Mouse (Mus musculus) heart, embryonic 15.5 days (tissue): Measurements from ENCODE around the gene Zzz3. TPM values are rescaled to one million over a fixed set of nuclear protein-coding genes. Genes with fewer than 3 reads are reported as not detected.

Experiments used
- ATAC-seq: fragments of 200-750 bp; cut with Nextera tagmentation; replicated peaks from 2 replicates; pipeline ENCODE4 v1.8.0; 2017; ENCODE audit warnings: low read depth, moderate TSS enrichment; ENCODE audit not compliant: insufficient number of reproducible peaks, insufficient read depth, low FRiP score
- H3K27ac ChIP-seq: fragments of 300-500 bp; sonication (generic); 2 replicates; pipeline ENCODE4 v1.5.1; 2015; ENCODE audit warnings: mild to moderate bottlenecking, inconsistent platforms
- H3K27me3 ChIP-seq: fragments of 300-500 bp; sonication (generic); 2 replicates; pipeline ENCODE4 v1.6.1; 2015; ENCODE audit warnings: inconsistent platforms
- H3K36me3 ChIP-seq: fragments of 300-500 bp; sonication (generic); 2 replicates; pipeline ENCODE4 v1.6.1; 2015; ENCODE audit warnings: mild to moderate bottlenecking, inconsistent platforms
- H3K4me1 ChIP-seq: fragments of 300-500 bp; sonication (generic); replicated peaks from 2 replicates; pipeline ENCODE4 v1.6.1; 2015; ENCODE audit warnings: inconsistent platforms
- H3K4me2 ChIP-seq: fragments of 300-500 bp; sonication (generic); 2 replicates; pipeline ENCODE4 v1.6.1; 2015; ENCODE audit warnings: inconsistent platforms, mild to moderate bottlenecking, moderate library complexity
- H3K4me3 ChIP-seq: fragments of 300-500 bp; sonication (generic); 2 replicates; pipeline ENCODE4 v1.5.1; 2015; ENCODE audit warnings: mild to moderate bottlenecking, inconsistent platforms
- H3K9ac ChIP-seq: fragments of 300-500 bp; sonication (generic); 2 replicates; pipeline ENCODE4 v1.6.1; 2015; ENCODE audit warnings: mild to moderate bottlenecking, inconsistent platforms
- H3K9me3 ChIP-seq: fragments of 300-500 bp; sonication (generic); replicated peaks from 2 replicates; pipeline ENCODE4 v1.6.1; 2016; ENCODE audit warnings: inconsistent platforms
- WGBS: fragments of 180-500 bp; shearing (Covaris S2); methylation state at CpG from one replicate; pipeline ENCODE4 v1.1.7; 2015; ENCODE audit warnings: mixed read lengths; 5-methylcytosine and 5-hydroxymethylcytosine counted together
- polyA plus RNA-seq: library from polyadenylated mRNA; unstranded; fragments of >200 nt; fragmentation: Nextera tagmentation; extraction: Ambion mirVana; gene quantifications from 2 replicates; pipeline ENCODE4 v1.2.1, GENCODE M21; 2015

The Zzz3 gene
- polyA plus RNA-seq, 1 experiment from 2014 or later = 22.7 TPM

- ATAC-seq = no peak
- H3K9me3 ChIP-seq = no peaks in the 10 kb centered on the region
- H3K9ac ChIP-seq = no peak overlapping the region
- H3K36me3 ChIP-seq = no peaks in the 10 kb centered on the region
- H3K27ac ChIP-seq = no peak overlapping the region
- 74% methylated on average over 2 of the region's 2 CpGs for WGBS
- no peaks in the 10 kb centered on the region for H3K27me3 ChIP-seq
- H3K4me3 ChIP-seq = no peak overlapping the region
- H3K4me2 ChIP-seq = no peak overlapping the region
- peaks cover 16% of the 10 kb centered on the region for H3K4me1 ChIP-seq
Measured at GRCm38 (mm10) chr3:152498968-152499696, 103.9 kb downstream of the Zzz3 start.

GRCm38 (mm10) chr3:152507900-152508299, 112.6 kb downstream of the Zzz3 start:
- H3K9ac ChIP-seq = no peak overlapping the region
- H3K27ac ChIP-seq = no peak overlapping the region
- no peaks in the 10 kb centered on the region for H3K9me3 ChIP-seq
- H3K4me1 ChIP-seq = no peaks in the 10 kb centered on the region
- no peaks in the 10 kb centered on the region for H3K36me3 ChIP-seq
- 69% methylated on average over 8 of the region's 8 CpGs for WGBS
- ATAC-seq = no peak
- H3K4me3 ChIP-seq = no peak overlapping the region
- H3K27me3 ChIP-seq = peaks cover 3% of the 10 kb centered on the region; the same call in 1 of the 2 replicates
- H3K4me2 ChIP-seq = no peak overlapping the region

GRCm38 (mm10) chr3:152508419-152508993, 113.2 kb downstream of the Zzz3 start:
- 61% methylated on average over 12 of the region's 12 CpGs for WGBS
- Histone ChIP-seq H3K4me3 (no peak overlapping the region), H3K9me3 (no peaks in the 10 kb centered on the region), H3K9ac (no peak overlapping the region), H3K4me1 (no peaks in the 10 kb centered on the region), H3K36me3 (no peaks in the 10 kb centered on the region), H3K27me3 (peaks cover 3% of the 10 kb centered on the region; the same call in 1 of the 2 replicates), H3K27ac (no peak overlapping the region), H3K4me2 (no peak overlapping the region)
- no peak for ATAC-seq

- H3K4me3 ChIP-seq = no peak overlapping the region
- H3K9me3 ChIP-seq = no peaks in the 10 kb centered on the region
- no peaks in the 10 kb centered on the region for H3K4me1 ChIP-seq
- WGBS = 72% methylated on average over 7 of the region's 7 CpGs
- no peaks in the 10 kb centered on the region for H3K36me3 ChIP-seq
- no peak overlapping the region for H3K9ac ChIP-seq
- no peak overlapping the region for H3K4me2 ChIP-seq
- peaks cover 3% of the 10 kb centered on the region; the same call in 1 of the 2 replicates for H3K27me3 ChIP-seq
- ATAC-seq = no peak
- H3K27ac ChIP-seq = no peak overlapping the region
Measured at GRCm38 (mm10) chr3:152509268-152509667, 114.0 kb downstream of the Zzz3 start.

Other genes starting within 250 kb of the Zzz3 start
- 4.6 and 5.0 TPM in 2 replicates for gene Gipc2, start 229.2 kb upstream of the Zzz3 start, polyA plus RNA-seq
- gene Dnajb4, start 185.2 kb upstream of the Zzz3 start, polyA plus RNA-seq = 44.4 and 50.3 TPM in 2 replicates
- gene Fubp1, start 185.1 kb upstream of the Zzz3 start, polyA plus RNA-seq = 106 and 115 TPM in 2 replicates
- 196 and 326 TPM in 2 replicates for gene Nexn, start 129.1 kb upstream of the Zzz3 start, polyA plus RNA-seq
- 12.8 and 13.4 TPM in 2 replicates for gene Miga1, start 55.1 kb upstream of the Zzz3 start, polyA plus RNA-seq
- gene Usp33, start 49.0 kb upstream of the Zzz3 start, polyA plus RNA-seq = 25.0 and 29.2 TPM in 2 replicates